Mouse (Mus musculus): ENCODE results near the gene Steap3. TPM values are rescaled to one million over a fixed set of nuclear protein-coding genes. Genes with fewer than 3 reads are reported as not detected.

The Steap3 gene
- total RNA-seq, 4 experiments from 2014 or later: 14.5 to 19.1 (median 17.8) TPM

- no peak for DNase-seq (ENCODE audit: low spot score in 2 of 2)
These were observed 117.2 kb downstream of the Steap3 start for GRCm38 (mm10) chr1:120155325-120155724.

- DNase-seq (ENCODE audit: low spot score in 2 of 2): no peak
These were observed 118.3 kb downstream of the Steap3 start for GRCm38 (mm10) chr1:120154232-120154631.

DNA sequence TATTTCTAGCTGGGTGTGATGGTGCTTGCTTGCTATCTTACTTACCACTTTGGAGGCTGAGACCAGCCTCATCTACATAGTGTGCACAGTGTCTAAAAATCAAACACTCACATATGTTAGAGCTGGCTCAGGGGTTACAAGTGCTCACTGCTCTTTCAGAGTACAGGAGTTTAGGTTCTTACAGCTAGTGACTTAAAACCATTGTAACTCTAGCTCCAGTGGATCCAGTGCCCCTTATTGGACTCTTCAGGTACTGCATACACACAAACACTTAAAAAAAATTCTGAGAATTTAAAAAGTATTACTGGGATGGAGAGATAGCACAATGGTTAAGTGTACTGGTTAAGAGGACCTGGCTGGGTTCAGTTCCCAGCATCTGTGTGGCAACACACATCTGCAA lies 125.5 kb downstream of the Steap3 start:
- no peak for DNase-seq (ENCODE audit: low spot score in 2 of 2)

GRCm38 (mm10) chr1:120145527-120146216 lies 126.8 kb downstream of the Steap3 start:
- DNase-seq (ENCODE audit: low spot score in 2 of 2): no peak

- DNase-seq (ENCODE audit: low spot score in 2 of 2): peak; percentile 27 to 55
These were observed 130.0 kb downstream of the Steap3 start for GRCm38 (mm10) chr1:120142551-120142950.

Other genes starting within 250 kb of the Steap3 start
- 10 to 100 TPM in 2 of 4 experiments, 1 to 10 TPM in 2; 7.0 to 17.1 (median 11.3) TPM for gene Tmem37, start 198.6 kb downstream of the Steap3 start, total RNA-seq (2022)
- 100 to 1,000 TPM; 117 to 144 (median 142) TPM for gene Dbi, start 151.6 kb downstream of the Steap3 start, total RNA-seq (2022)
- gene 3110009E18Rik, start 151.5 kb downstream of the Steap3 start, total RNA-seq (2022): 1 to 10 TPM; 3.6 to 5.2 (median 4.1) TPM
- not detected for gene C1ql2, start 67.9 kb upstream of the Steap3 start, total RNA-seq (2022)
- not detected for gene Marco, start 232.3 kb upstream of the Steap3 start, total RNA-seq (2022)